Mouse (Mus musculus) myocyte (in vitro differentiated cells): ENCODE data around the gene Adamts17. TPM values are rescaled to one million over a fixed set of nuclear protein-coding genes. Genes with fewer than 3 reads are reported as not detected.

Experiments
- H3K27me3 ChIP-seq: one replicate; pipeline ENCODE4 v1.6.1; 2011; ENCODE audit not compliant: control insufficient read depth, insufficient read depth, insufficient read length
- H3K36me3 ChIP-seq: one replicate; pipeline ENCODE4 v1.6.1; 2011; ENCODE audit not compliant: control insufficient read depth, insufficient read depth
- H3K4me2 ChIP-seq: one replicate; pipeline ENCODE4 v1.6.1; 2011; ENCODE audit warnings: low read depth, control low read depth
- H3K4me3 ChIP-seq: one replicate; pipeline ENCODE4 v1.5.1; 2011; ENCODE audit warnings: mild to moderate bottlenecking, control low read depth, moderate library complexity
- H3K79me2 ChIP-seq: one replicate; pipeline ENCODE4 v1.6.1; 2011; ENCODE audit not compliant: control insufficient read depth, insufficient read depth
- H3ac ChIP-seq: one replicate; pipeline ENCODE4 v1.6.1; 2011; ENCODE audit not compliant: control insufficient read depth, insufficient read length
- CEBPB ChIP-seq: IDR thresholded peaks from 2 replicates; pipeline ENCODE4 v1.6.1; 2011; ENCODE audit warnings: mild to moderate bottlenecking, moderate library complexity; ENCODE audit not compliant: poor library complexity, insufficient read depth, severe bottlenecking
- E2F4 ChIP-seq: IDR thresholded peaks from one replicate; pipeline ENCODE4 v1.6.1; 2011; ENCODE audit warnings: mild to moderate bottlenecking, control low read depth, moderate library complexity; ENCODE audit not compliant: insufficient read depth
- MAX ChIP-seq: IDR thresholded peaks from one replicate; pipeline ENCODE4 v1.6.1; 2011; ENCODE audit warnings: low read depth, mild to moderate bottlenecking, control low read depth
- MYOD1 ChIP-seq, 3 experiments: IDR thresholded peaks; one replicate each; pipeline ENCODE4 v1.6.1; 2011; ENCODE audit warnings: control low read depth in 2 of 3, low read depth in 2 of 3, mild to moderate bottlenecking in 2 of 3, moderate library complexity in 1 of 3; ENCODE audit not compliant: insufficient read length in 2 of 3, control insufficient read depth in 1 of 3
- MYOG ChIP-seq, 3 experiments: IDR thresholded peaks; one replicate each; pipeline ENCODE4 v1.6.1; 2011; ENCODE audit warnings: control low read depth in 2 of 3, low read depth in 2 of 3, mild to moderate bottlenecking in 2 of 3; ENCODE audit not compliant: insufficient read length in 2 of 3, control insufficient read depth in 1 of 3, insufficient read depth in 1 of 3
- POLR2A ChIP-seq: IDR thresholded peaks from one replicate; pipeline ENCODE4 v1.6.1; 2011; ENCODE audit warnings: low read depth, mild to moderate bottlenecking, control low read depth, moderate library complexity; ENCODE audit not compliant: insufficient read length
- POLR2AphosphoS2 ChIP-seq: IDR thresholded peaks from one replicate; pipeline ENCODE4 v1.6.1; 2011; ENCODE audit warnings: low read depth, control low read depth; ENCODE audit not compliant: insufficient read length
- REST ChIP-seq: IDR thresholded peaks from one replicate; pipeline ENCODE4 v1.6.1; 2011; ENCODE audit warnings: mild to moderate bottlenecking, control low read depth, moderate library complexity; ENCODE audit not compliant: insufficient read depth, insufficient read length
- SRF ChIP-seq: IDR thresholded peaks from one replicate; pipeline ENCODE4 v1.6.1; 2011; ENCODE audit warnings: low read depth; ENCODE audit not compliant: control insufficient read depth, insufficient read length
- TCF12 ChIP-seq: IDR thresholded peaks from one replicate; pipeline ENCODE4 v1.6.1; 2011; ENCODE audit warnings: mild to moderate bottlenecking, control low read depth; ENCODE audit not compliant: poor library complexity, insufficient read depth, severe bottlenecking
- TCF3 ChIP-seq: IDR thresholded peaks from one replicate; pipeline ENCODE4 v1.6.1; 2011; ENCODE audit warnings: low read depth, control low read depth; ENCODE audit not compliant: insufficient read length
- USF1 ChIP-seq: IDR thresholded peaks from one replicate; pipeline ENCODE4 v1.6.1; 2011; ENCODE audit warnings: low read depth, mild to moderate bottlenecking, control low read depth, moderate library complexity
- polyA plus RNA-seq: library from polyadenylated mRNA; unstranded; fragments of >200 nt; fragmentation: generic; extraction: Trizol; gene quantifications from one replicate; pipeline ENCODE4 v1.2.1, GENCODE M21; 2012; ENCODE audit warnings: missing spikeins

The Adamts17 gene
- polyA plus RNA-seq, 1 experiment = 1.8 TPM

GRCm38 (mm10) chr7:67039861-67040260, 200.3 kb downstream of the Adamts17 start:
- no peaks in the 10 kb centered on the region for H3K79me2 ChIP-seq
- peaks cover 15% of the 10 kb centered on the region for H3K27me3 ChIP-seq
- no peak overlapping the region for H3K4me3 ChIP-seq
- H3ac ChIP-seq = no peak overlapping the region
- TF ChIP-seq E2F4 (no peak), SRF (no peak), TCF12 (no peak), MAX (no peak), CEBPB (no peak), REST (no peak), MYOD1 (IDR thresholded peaks at IDR 0.05; ENCODE audit: control insufficient read depth in 1 of 3, insufficient read length in 2 of 3, low read depth in 2 of 3) (no peak), TCF3 (no peak), MYOG (IDR thresholded peaks at IDR 0.05; ENCODE audit: control insufficient read depth in 1 of 3, insufficient read depth in 1 of 3, insufficient read length in 2 of 3, low read depth in 2 of 3) (no peak), POLR2A (no peak), USF1 (no peak), POLR2AphosphoS2 (no peak)
- H3K36me3 ChIP-seq = no peaks in the 10 kb centered on the region
- no peak overlapping the region for H3K4me2 ChIP-seq

GRCm38 (mm10) chr7:67041685-67042084, 202.2 kb downstream of the Adamts17 start:
- TF ChIP-seq POLR2AphosphoS2 (no peak), USF1 (no peak), MYOD1 (IDR thresholded peaks at IDR 0.05; ENCODE audit: control insufficient read depth in 1 of 3, insufficient read length in 2 of 3, low read depth in 2 of 3) (no peak), CEBPB (no peak), REST (no peak)
- no peak overlapping the region for H3K4me2 ChIP-seq
- no peaks in the 10 kb centered on the region for H3K36me3 ChIP-seq
- H3K27me3 ChIP-seq = peaks cover 6% of the 10 kb centered on the region
- no peak overlapping the region for H3K4me3 ChIP-seq
- no peaks in the 10 kb centered on the region for H3K79me2 ChIP-seq
- no peak overlapping the region for H3ac ChIP-seq

- no peaks in the 10 kb centered on the region for H3K79me2 ChIP-seq
- TF ChIP-seq POLR2AphosphoS2 = no peak
- TF ChIP-seq POLR2A = no peak
- no peak for TF ChIP-seq CEBPB
- TF ChIP-seq REST = no peak
- TF ChIP-seq E2F4 = no peak
- no peak for TF ChIP-seq USF1
- TF ChIP-seq MYOD1 (IDR thresholded peaks at IDR 0.05; ENCODE audit: control insufficient read depth in 1 of 3, insufficient read length in 2 of 3, low read depth in 2 of 3) = no peak
- no peak for TF ChIP-seq MYOG (IDR thresholded peaks at IDR 0.05; ENCODE audit: control insufficient read depth in 1 of 3, insufficient read depth in 1 of 3, insufficient read length in 2 of 3, low read depth in 2 of 3)
- no peak for TF ChIP-seq MAX
- TF ChIP-seq TCF3 = no peak
- TF ChIP-seq TCF12 = no peak
- TF ChIP-seq SRF = no peak
- H3ac ChIP-seq = no peak overlapping the region
- no peaks in the 10 kb centered on the region for H3K36me3 ChIP-seq
- no peak overlapping the region for H3K4me3 ChIP-seq
- H3K4me2 ChIP-seq = no peak overlapping the region
- H3K27me3 ChIP-seq = peaks cover 17% of the 10 kb centered on the region
These were observed 204.7 kb downstream of the Adamts17 start for GRCm38 (mm10) chr7:67044121-67044817.

- Histone ChIP-seq H3ac (no peak overlapping the region), H3K27me3 (peaks cover 22% of the 10 kb centered on the region), H3K4me3 (no peak overlapping the region), H3K79me2 (no peaks in the 10 kb centered on the region), H3K36me3 (no peaks in the 10 kb centered on the region), H3K4me2 (no peak overlapping the region)
- TF ChIP-seq REST (no peak), SRF (no peak), TCF12 (no peak), MAX (no peak)
These were observed 205.7 kb downstream of the Adamts17 start for GRCm38 (mm10) chr7:67045202-67045601.

- no peak overlapping the region for H3ac ChIP-seq
- H3K36me3 ChIP-seq = no peaks in the 10 kb centered on the region
- peaks cover 22% of the 10 kb centered on the region for H3K27me3 ChIP-seq
- no peaks in the 10 kb centered on the region for H3K79me2 ChIP-seq
- TF ChIP-seq SRF (no peak), POLR2A (no peak)
- H3K4me2 ChIP-seq = no peak overlapping the region
- H3K4me3 ChIP-seq = no peak overlapping the region
These were observed 209.7 kb downstream of the Adamts17 start for GRCm38 (mm10) chr7:67049206-67049605.
